Mouse (Mus musculus): ENCODE data around the gene Psmd14. TPM values are rescaled to one million over a fixed set of nuclear protein-coding genes. Genes with fewer than 3 reads are reported as not detected.

Gene Psmd14
- polyA plus RNA-seq, 1 experiment from 2014 or later, result 271 TPM

- Histone ChIP-seq H3K9me3 (no peaks in the 10 kb centered on the region), H3K4me3 (replicated peaks) (no peak overlapping the region), H3K4me2 (no peak overlapping the region), H3K36me3 (replicated peaks) (no peaks in the 10 kb centered on the region), H3K9ac (no peak overlapping the region), H3K27ac (no peak overlapping the region), H3K4me1 (peaks cover 7% of the 10 kb centered on the region), H3K27me3 (peaks cover 15% of the 10 kb centered on the region)
- WGBS, result 75% methylated on average over 1 of the region's 1 CpGs
- no peak for ATAC-seq (ENCODE audit: low FRiP score)
Observed at GRCm38 (mm10) chr2:61818197-61818596, 106.7 kb downstream of the Psmd14 start.

GRCm38 (mm10) chr2:61820203-61820602 is 108.7 kb downstream of the Psmd14 start:
- no peaks in the 10 kb centered on the region for H3K9me3 ChIP-seq
- no peak overlapping the region for H3K4me2 ChIP-seq
- H3K27me3 ChIP-seq, result peaks cover 4% of the 10 kb centered on the region; the same call in 1 of the 2 replicates
- no peak overlapping the region for H3K9ac ChIP-seq
- peaks cover 7% of the 10 kb centered on the region for H3K4me1 ChIP-seq
- H3K4me3 ChIP-seq (replicated peaks), result no peak overlapping the region
- ATAC-seq (ENCODE audit: low FRiP score), result no peak
- 77% methylated on average over 4 of the region's 4 CpGs for WGBS
- no peaks in the 10 kb centered on the region for H3K36me3 ChIP-seq (replicated peaks)
- no peak overlapping the region for H3K27ac ChIP-seq

DNA sequence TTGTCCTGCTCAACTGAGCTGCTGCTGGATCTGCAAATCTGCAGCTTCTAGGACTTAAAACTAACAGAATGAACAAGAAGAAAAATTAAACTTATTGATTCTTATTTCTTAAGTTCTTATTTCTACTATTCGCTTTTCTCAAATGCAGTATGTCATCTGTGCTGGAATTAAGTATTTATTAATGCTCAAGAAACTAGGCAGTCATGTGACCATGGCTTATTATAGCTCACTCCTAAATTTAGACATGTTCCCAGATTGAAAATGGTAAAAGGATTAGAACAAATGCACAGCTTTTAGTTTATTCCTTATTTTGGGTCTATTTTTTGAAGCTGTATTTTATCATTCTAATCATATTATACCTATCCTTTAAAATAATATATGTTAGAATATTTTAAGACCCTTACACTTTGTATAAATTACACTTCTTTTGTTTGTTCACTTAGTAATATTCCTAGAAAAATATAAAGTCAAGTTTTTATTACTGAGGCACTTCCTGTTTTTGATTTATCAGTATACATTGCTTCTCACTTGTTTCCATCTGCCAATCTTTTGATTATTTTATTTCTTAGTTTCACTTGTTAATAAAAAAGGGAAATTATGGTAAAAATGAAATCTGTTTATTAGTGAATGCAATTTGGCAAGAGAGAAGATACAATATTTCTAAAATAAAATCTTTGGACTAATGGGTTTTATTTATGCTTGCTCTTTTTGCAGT is 112.1 kb downstream of the Psmd14 start:
- Histone ChIP-seq H3K9ac (no peak overlapping the region), H3K4me1 (no peaks in the 10 kb centered on the region), H3K4me2 (no peak overlapping the region), H3K4me3 (replicated peaks) (no peak overlapping the region), H3K36me3 (replicated peaks) (no peaks in the 10 kb centered on the region), H3K27ac (no peak overlapping the region), H3K27me3 (no peaks in the 10 kb centered on the region), H3K9me3 (no peaks in the 10 kb centered on the region)
- 98% methylated on average over 1 of the region's 1 CpGs for WGBS
- ATAC-seq (ENCODE audit: low FRiP score), result no peak

DNA sequence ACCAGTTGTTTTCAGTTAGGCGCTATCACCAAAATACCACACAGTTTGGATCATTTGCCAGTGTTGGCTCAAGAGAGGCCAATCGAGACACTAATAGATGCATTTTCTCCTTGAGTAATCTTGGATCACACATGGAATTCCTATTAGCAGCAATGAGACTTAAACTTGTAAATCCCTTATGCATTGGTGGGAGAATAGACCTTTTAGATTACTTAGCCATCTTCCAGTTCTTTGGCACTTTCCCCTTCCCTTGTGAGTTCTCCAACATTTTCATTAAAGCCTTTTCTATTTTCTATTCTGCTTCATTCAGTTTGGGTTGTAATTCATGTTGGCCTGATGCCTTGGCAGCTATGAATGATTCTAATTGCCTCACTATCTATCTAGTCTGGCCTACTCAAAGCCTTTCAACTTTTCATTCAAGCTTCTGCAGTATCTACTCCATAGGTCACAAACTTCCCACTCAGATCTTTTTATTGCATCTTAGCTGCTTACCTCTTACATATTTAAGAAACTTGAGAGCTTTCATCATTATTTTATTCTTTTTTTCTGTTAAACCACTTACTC is 125.8 kb downstream of the Psmd14 start:
- no peak for ATAC-seq (ENCODE audit: low FRiP score)
- Histone ChIP-seq H3K4me2 (no peak overlapping the region), H3K9ac (no peak overlapping the region), H3K4me3 (replicated peaks) (no peak overlapping the region), H3K9me3 (no peaks in the 10 kb centered on the region), H3K27ac (no peak overlapping the region), H3K27me3 (no peaks in the 10 kb centered on the region), H3K4me1 (no peaks in the 10 kb centered on the region), H3K36me3 (replicated peaks) (no peaks in the 10 kb centered on the region)
- WGBS, result 77% methylated on average over 2 of the region's 2 CpGs

Small RNA genes lying within 50 kb of the gene (microRNA-seq; reads per million reads assigned to microRNA genes)
- gene Gm22403, result not detected

Other genes starting within 250 kb of the Psmd14 start
- 27.9 and 31.0 TPM in 2 replicates for gene Tank, start 133.1 kb upstream of the Psmd14 start, polyA plus RNA-seq (2016; fragmentation: Nextera tagmentation; extraction: Ambion mirVana)
- 42.2 and 45.3 TPM in 2 replicates for gene Tbr1, start 91.2 kb downstream of the Psmd14 start, polyA plus RNA-seq (2016; fragmentation: Nextera tagmentation; extraction: Ambion mirVana)